Mouse (Mus musculus): ENCODE measurements around the gene Sema6d.

Gene Sema6d

GRCm38 (mm10) chr2:124171718-124172117 is 81.9 kb downstream of the Sema6d start:
- no peak for DNase-seq (ENCODE audit: low spot score)

GRCm38 (mm10) chr2:124176265-124176664 is 86.5 kb downstream of the Sema6d start:
- DNase-seq (ENCODE audit: low spot score), result no peak

GRCm38 (mm10) chr2:124176711-124177169 is 87.0 kb downstream of the Sema6d start:
- DNase-seq (ENCODE audit: low spot score), result no peak

GRCm38 (mm10) chr2:124189271-124189670 is 99.5 kb downstream of the Sema6d start:
- DNase-seq (ENCODE audit: low spot score), result no peak

- DNase-seq (ENCODE audit: low spot score), result no peak
Measured at GRCm38 (mm10) chr2:124194041-124194440, 104.3 kb downstream of the Sema6d start.

- DNase-seq (ENCODE audit: low spot score), result no peak
Measured at GRCm38 (mm10) chr2:124201493-124201892, 111.7 kb downstream of the Sema6d start.

- no peak for DNase-seq (ENCODE audit: low spot score)
Measured at GRCm38 (mm10) chr2:124202475-124202990, 112.8 kb downstream of the Sema6d start.

- no peak for DNase-seq (ENCODE audit: low spot score)
Measured at GRCm38 (mm10) chr2:124205811-124206210, 116.0 kb downstream of the Sema6d start.

- no peak for DNase-seq (ENCODE audit: low spot score)
Measured at GRCm38 (mm10) chr2:124208251-124208650, 118.5 kb downstream of the Sema6d start.

- DNase-seq (ENCODE audit: low spot score), result no peak
Measured at GRCm38 (mm10) chr2:124223559-124223958, 133.8 kb downstream of the Sema6d start.

GRCm38 (mm10) chr2:124224328-124224727 is 134.6 kb downstream of the Sema6d start:
- no peak for DNase-seq (ENCODE audit: low spot score)

GRCm38 (mm10) chr2:124234636-124235221 is 145.0 kb downstream of the Sema6d start:
- no peak for DNase-seq (ENCODE audit: low spot score)

- DNase-seq (ENCODE audit: low spot score), result no peak
Measured at GRCm38 (mm10) chr2:124235237-124236055, 145.7 kb downstream of the Sema6d start.

- no peak for DNase-seq (ENCODE audit: low spot score)
Measured at GRCm38 (mm10) chr2:124236831-124237230, 147.1 kb downstream of the Sema6d start.

- DNase-seq (ENCODE audit: low spot score), result no peak
Measured at GRCm38 (mm10) chr2:124243608-124244007, 153.8 kb downstream of the Sema6d start.

- DNase-seq (ENCODE audit: low spot score), result no peak
Measured at GRCm38 (mm10) chr2:124244543-124245245, 154.9 kb downstream of the Sema6d start.

- no peak for DNase-seq (ENCODE audit: low spot score)
Measured at GRCm38 (mm10) chr2:124258108-124258507, 168.3 kb downstream of the Sema6d start.

GRCm38 (mm10) chr2:124264309-124264708 is 174.5 kb downstream of the Sema6d start:
- no peak for DNase-seq (ENCODE audit: low spot score)

GRCm38 (mm10) chr2:124271156-124271555 is 181.4 kb downstream of the Sema6d start:
- no peak for DNase-seq (ENCODE audit: low spot score)

GRCm38 (mm10) chr2:124277492-124277891 is 187.7 kb downstream of the Sema6d start:
- no peak for DNase-seq (ENCODE audit: low spot score)

GRCm38 (mm10) chr2:124285109-124285508 is 195.3 kb downstream of the Sema6d start:
- no peak for DNase-seq (ENCODE audit: low spot score)

- DNase-seq (ENCODE audit: low spot score), result no peak
Measured at GRCm38 (mm10) chr2:124289356-124289755, 199.6 kb downstream of the Sema6d start.

GRCm38 (mm10) chr2:124291145-124291544 is 201.4 kb downstream of the Sema6d start:
- DNase-seq (ENCODE audit: low spot score), result peak; percentile 22
